Mouse (Mus musculus): ENCODE measurements around the gene Gpr25. TPM values are rescaled to one million over a fixed set of nuclear protein-coding genes. Genes with fewer than 3 reads are reported as not detected.
A peak's percentile ranks its signal among the peaks of the same experiment; 100 is the strongest.

Gpr25 gene
- polyA plus RNA-seq, 1 experiment from 2014 or later: not detected

DNA sequence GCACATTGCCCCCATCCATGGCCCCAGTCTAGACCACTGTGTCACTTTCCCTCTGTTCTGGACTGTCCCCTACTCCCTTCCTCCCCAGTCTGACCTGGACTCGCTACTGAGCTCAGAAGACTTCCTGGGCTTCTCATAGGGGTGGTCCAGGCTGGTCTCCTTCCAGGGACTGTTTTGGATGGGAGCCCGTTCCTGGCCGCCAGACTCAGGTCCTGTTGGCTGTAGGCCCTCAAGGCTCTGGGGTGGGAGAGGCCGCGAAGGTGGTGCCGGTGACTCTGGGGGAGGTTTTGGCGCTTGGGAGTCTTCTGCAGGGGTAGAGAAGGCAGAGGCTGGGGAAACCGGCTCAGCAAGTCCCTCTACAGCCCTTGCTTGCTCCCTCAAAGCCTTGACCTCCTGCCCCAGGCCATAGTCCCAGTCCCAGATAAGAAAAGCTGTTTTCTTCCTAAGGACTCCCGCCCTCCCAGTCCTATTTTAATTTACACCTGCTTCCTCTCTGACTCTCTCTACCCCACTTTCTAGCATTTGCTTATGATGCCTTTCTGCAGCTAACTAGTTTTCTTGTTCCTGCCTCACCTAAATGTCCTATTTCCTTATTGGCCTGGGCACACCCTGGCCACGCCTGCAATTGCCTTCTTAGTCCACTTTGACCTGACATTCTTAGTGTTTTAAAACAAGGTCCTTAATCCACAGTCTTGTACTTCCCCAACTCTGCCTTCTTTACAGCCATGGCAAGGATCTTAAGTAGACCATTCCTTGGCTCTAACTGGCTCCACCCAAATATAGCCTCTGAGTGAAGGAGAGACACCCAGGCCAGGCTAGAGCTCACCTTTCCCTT is 40.4 kb downstream of the Gpr25 start:
- peak; percentile 53 for ATAC-seq (ENCODE audit: low FRiP score, low TSS enrichment)
- Histone ChIP-seq H3K4me1 (ENCODE audit: control insufficient read depth, insufficient read depth, low read length) (0 out of 2 replicates have a peak, but pooled peaks cover 3% of the 10 kb centered on the region), H3K27me3 (ENCODE audit: control insufficient read depth, insufficient read depth, low read length) (no peaks in the 10 kb centered on the region), H3K36me3 (ENCODE audit: control insufficient read depth, insufficient read depth, low read length) (peaks cover 67% of the 10 kb centered on the region), H3K9ac (ENCODE audit: low read depth, low read length) (no peak overlapping the region), H3K9me3 (ENCODE audit: control insufficient read depth, low read length) (no peaks in the 10 kb centered on the region), H3K27ac (ENCODE audit: low read depth, low read length) (peak overlapping the region; percentile 30; the same call in 1 of the 2 replicates), H3K4me3 (ENCODE audit: low read length) (no peak overlapping the region), H3K4me2 (replicated peaks; ENCODE audit: low read depth, low read length) (no peak overlapping the region)
- WGBS: 74% methylated on average over 10 of the region's 10 CpGs

DNA sequence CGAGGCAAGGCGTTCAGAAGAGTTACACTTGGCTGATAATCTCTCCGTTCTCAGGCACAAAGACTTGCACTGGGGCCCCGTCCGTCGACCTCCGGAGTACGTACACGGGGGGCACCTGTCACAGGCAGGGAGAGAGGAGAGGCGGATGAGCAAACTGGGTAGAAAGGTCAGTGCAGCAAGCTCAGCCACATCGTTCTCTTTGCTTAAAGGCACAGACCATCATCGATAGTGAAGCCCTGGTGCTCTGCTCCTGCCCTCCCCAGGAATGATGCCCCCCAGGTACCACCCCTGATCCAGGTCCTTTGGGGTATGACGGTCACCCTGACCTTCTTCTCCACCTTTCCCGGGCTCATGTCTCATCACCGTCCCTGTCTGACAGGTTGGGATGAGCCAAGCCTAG is 46.4 kb downstream of the Gpr25 start:
- no peak for ATAC-seq (ENCODE audit: low FRiP score, low TSS enrichment)
- H3K36me3 ChIP-seq (ENCODE audit: control insufficient read depth, insufficient read depth, low read length): peaks cover 44% of the 10 kb centered on the region
- no peaks in the 10 kb centered on the region for H3K27me3 ChIP-seq (ENCODE audit: control insufficient read depth, insufficient read depth, low read length)
- WGBS: 84% methylated on average over 15 of the region's 15 CpGs
- H3K27ac ChIP-seq (ENCODE audit: low read depth, low read length): no peak overlapping the region
- no peaks in the 10 kb centered on the region for H3K4me1 ChIP-seq (ENCODE audit: control insufficient read depth, insufficient read depth, low read length)
- H3K9me3 ChIP-seq (ENCODE audit: control insufficient read depth, low read length): no peaks in the 10 kb centered on the region
- no peak overlapping the region for H3K4me3 ChIP-seq (ENCODE audit: low read length)
- H3K4me2 ChIP-seq (replicated peaks; ENCODE audit: low read depth, low read length): no peak overlapping the region
- no peak overlapping the region for H3K9ac ChIP-seq (ENCODE audit: low read depth, low read length)

DNA sequence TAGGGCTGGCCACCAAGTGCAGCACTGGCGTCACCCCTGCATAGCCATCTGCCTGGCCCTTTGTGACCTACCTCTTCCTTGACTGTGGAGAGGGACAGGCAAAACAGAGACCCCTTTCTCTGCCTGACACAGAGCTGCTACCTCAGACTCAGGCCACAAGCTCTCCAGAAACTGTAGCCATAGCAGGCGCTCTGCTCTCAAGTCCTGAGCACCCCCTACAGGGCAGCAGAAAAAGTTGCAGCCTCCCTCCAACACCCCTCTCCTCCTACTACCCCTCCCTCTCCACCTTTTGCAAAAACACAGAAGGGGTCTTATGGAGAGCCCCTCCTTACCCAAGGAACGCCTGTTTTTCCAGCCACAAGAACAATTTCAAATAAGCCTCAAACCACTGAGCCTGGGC is 47.9 kb downstream of the Gpr25 start, which contains the start of gene Mroh3:
Mroh3 (minus strand) TSS at position 26 of the 400 bp plus-strand sequence.
- Histone ChIP-seq H3K4me1 (ENCODE audit: control insufficient read depth, insufficient read depth, low read length) (no peaks in the 10 kb centered on the region), H3K27ac (ENCODE audit: low read depth, low read length) (no peak within 1 kb of the TSS), H3K36me3 (ENCODE audit: control insufficient read depth, insufficient read depth, low read length) (peaks cover 30% of the 10 kb centered on the region), H3K9ac (ENCODE audit: low read depth, low read length) (no peak within 1 kb of the TSS), H3K4me2 (replicated peaks; ENCODE audit: low read depth, low read length) (no peak within 1 kb of the TSS), H3K4me3 (ENCODE audit: low read length) (no peak within 1 kb of the TSS), H3K9me3 (ENCODE audit: control insufficient read depth, low read length) (no peaks in the 10 kb centered on the region), H3K27me3 (ENCODE audit: control insufficient read depth, insufficient read depth, low read length) (no peaks in the 10 kb centered on the region)
- peak; percentile 43; the same call in 1 of the 2 replicates for ATAC-seq (ENCODE audit: low FRiP score, low TSS enrichment)
- 52% methylated on average over 3 of the region's 3 CpGs for WGBS

Other genes starting within 250 kb of the Gpr25 start
- gene Ascl5, start 210.1 kb downstream of the Gpr25 start, polyA plus RNA-seq (2014; fragmentation: Nextera tagmentation; extraction: Ambion mirVana): not detected in 2 replicates
- gene Cacna1s, start 208.1 kb downstream of the Gpr25 start, polyA plus RNA-seq (2014; fragmentation: Nextera tagmentation; extraction: Ambion mirVana): not detected in 2 replicates
- 3.2 and 3.3 TPM in 2 replicates for gene Kif21b, start 129.5 kb downstream of the Gpr25 start, polyA plus RNA-seq (2014; fragmentation: Nextera tagmentation; extraction: Ambion mirVana)
- 0.21 and 0.43 TPM in 2 replicates for gene Mroh3, start 48.0 kb downstream of the Gpr25 start, polyA plus RNA-seq (2014; fragmentation: Nextera tagmentation; extraction: Ambion mirVana)
- gene Inava, start 26.6 kb downstream of the Gpr25 start, polyA plus RNA-seq (2014; fragmentation: Nextera tagmentation; extraction: Ambion mirVana): 10.4 and 22.8 TPM in 2 replicates
- gene Camsap2, start 85.2 kb upstream of the Gpr25 start, polyA plus RNA-seq (2014; fragmentation: Nextera tagmentation; extraction: Ambion mirVana): 13.0 and 19.1 TPM in 2 replicates
- 12.7 and 19.1 TPM in 2 replicates for gene Ddx59, start 154.4 kb upstream of the Gpr25 start, polyA plus RNA-seq (2014; fragmentation: Nextera tagmentation; extraction: Ambion mirVana)
- gene Kif14, start 205.5 kb upstream of the Gpr25 start, polyA plus RNA-seq (2014; fragmentation: Nextera tagmentation; extraction: Ambion mirVana): 4.6 and 11.6 TPM in 2 replicates